Comparison of ENCODE assay signal across 9 mouse cellular contexts in the genomic region with DNA sequence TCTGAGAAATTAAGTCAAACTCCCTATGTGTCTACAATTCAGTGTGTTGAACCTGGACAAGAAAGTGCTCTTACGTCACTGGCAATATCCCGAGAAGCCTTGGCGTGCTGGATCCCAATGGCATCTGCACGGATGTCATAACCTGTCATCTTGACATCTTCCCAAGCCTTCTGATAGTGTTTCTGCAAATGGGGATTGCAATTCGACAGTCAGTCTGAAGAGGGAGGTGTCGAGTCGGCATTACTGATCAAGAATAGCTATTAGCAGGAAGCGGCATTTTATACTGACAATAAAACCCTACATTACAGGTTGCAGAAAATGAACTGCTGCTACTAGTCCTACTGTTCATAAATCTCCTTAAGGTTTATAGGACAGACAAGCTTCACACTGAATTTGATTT.
DNase-seq lines count a peak whose midpoint lies in the region; ATAC-seq and TF ChIP-seq lines count a peak whose summit lies in the region.
"Had no signal": no experiment of that assay in that cellular context is flagged by ENCODE, and none has a peak within 500 bp of the region (broad histone marks: within the 10 kb centered on the region; RNA-seq: fewer than 3 reads in every experiment).

No protein-coding gene starts in this region.

- TF ChIP-seq CTCF in kidney, adult 2 months (conservative IDR thresholded peaks at IDR 0.05; ENCODE audit: insufficient read depth, insufficient read length, low read depth, low read length), result peak; percentile 36
- TF ChIP-seq CTCF in CH12.LX (conservative IDR thresholded peaks at IDR 0.05 in 1 of 2, IDR thresholded peaks at IDR 0.05 in 1 of 2; ENCODE audit: low read depth in 2 of 2, low read length in 2 of 2), result peak; percentile 67 to 84
- TF ChIP-seq CTCF in brain, embryonic 14.5 days (IDR thresholded peaks at IDR 0.05; ENCODE audit: borderline replicate concordance, extremely low read depth, insufficient read depth, insufficient read length), result peak; percentile 67; the same call in 1 of the 2 replicates
- peak; percentile 74 for TF ChIP-seq CTCF in forebrain, postnatal 0 days (IDR thresholded peaks at IDR 0.05; ENCODE audit: low read depth)

- TF ChIP-seq RAD21 in CH12.LX (IDR thresholded peaks at IDR 0.05; ENCODE audit: low read depth, low read length), result peak; percentile 63

- TF ChIP-seq POLR2A in kidney, adult 2 months (IDR thresholded peaks at IDR 0.05; ENCODE audit: low read depth, low read length), result no peak
- no peak for TF ChIP-seq POLR2A in CH12.LX (IDR thresholded peaks at IDR 0.05; ENCODE audit: low read depth, low read length)
- no peak for TF ChIP-seq POLR2A in brain, embryonic 14.5 days (IDR thresholded peaks at IDR 0.05; ENCODE audit: borderline replicate concordance, extremely low read depth, insufficient read depth, insufficient read length, poor library complexity, severe bottlenecking)

- dilution Hi-C loops in CH12.LX (cut with MboI; ENCODE audit: extremely low pct_ligation_motif_present, extremely low pct_unique_long_range_greater_than_20kb, low sequenced_read_pairs), result no loop called here

- H3K36me3 ChIP-seq in kidney, adult 2 months (ENCODE audit: control insufficient read depth, insufficient read depth, low read length), result no peaks in the 10 kb centered on the region
- H3K36me3 ChIP-seq in CH12.LX (replicated peaks in 1 of 2; ENCODE audit: control insufficient read depth in 1 of 2, insufficient read depth in 1 of 2, low read length in 1 of 2), result no peaks in the 10 kb centered on the region
- no peaks in the 10 kb centered on the region for H3K36me3 ChIP-seq in forebrain, postnatal 0 days (ENCODE audit: insufficient read depth)
- H3K36me3 ChIP-seq: embryonic facial prominence, embryonic 15.5 days had no signal

- H3K9me3 ChIP-seq in CH12.LX (replicated peaks; ENCODE audit: low read length), result no peaks in the 10 kb centered on the region
- no peaks in the 10 kb centered on the region for H3K9me3 ChIP-seq in forebrain, postnatal 0 days (ENCODE audit: low read length)
- H3K9me3 ChIP-seq: embryonic facial prominence, embryonic 15.5 days had no signal

- no peaks in the 10 kb centered on the region for H3K79me2 ChIP-seq in CH12.LX (replicated peaks; ENCODE audit: control insufficient read depth, extremely low read depth, insufficient read depth, poor library complexity, severe bottlenecking)

- no peak overlapping the region for H3K9ac ChIP-seq in CH12.LX (ENCODE audit: insufficient read depth, low read depth)
- no peak overlapping the region for H3K9ac ChIP-seq in forebrain, postnatal 0 days
- H3K9ac ChIP-seq: embryonic facial prominence, embryonic 15.5 days had no signal

- peak; percentile 10 for DNase-seq in kidney, adult 2 months
- DNase-seq in kidney, adult 11 months, result no peak
- DNase-seq in CH12.LX (ENCODE audit: extremely low read depth), result peak; percentile 58
- peak; percentile 81 for DNase-seq in brain, embryonic 14.5 days (ENCODE audit: low read depth)
- DNase-seq in forebrain, postnatal 0 days, result peak; percentile 65
- DNase-seq in gastrocnemius, adult 8-10 months (ENCODE audit: low spot score in 2 of 2), result no peak

- in situ Hi-C loops in CH12.LX (cut with MboI; ENCODE audit: low pct_ligation_motif_present, low pct_unique_long_range_greater_than_20kb, low sequenced_read_pairs), result no loop called here

- no peak overlapping the region for H3K27ac ChIP-seq in kidney, adult 2 months (ENCODE audit: insufficient read depth, low read depth, low read length)
- no peak overlapping the region for H3K27ac ChIP-seq in CH12.LX (ENCODE audit: insufficient read depth, low read depth)
- H3K27ac ChIP-seq in forebrain, postnatal 0 days (ENCODE audit: low read depth, low read length), result no peak overlapping the region
- H3K27ac ChIP-seq: embryonic facial prominence, embryonic 15.5 days had no signal

- no peak overlapping the region for H3K4me2 ChIP-seq in CH12.LX (ENCODE audit: insufficient read depth, low read depth, poor library complexity, severe bottlenecking)
- no peak overlapping the region for H3K4me2 ChIP-seq in forebrain, postnatal 0 days (ENCODE audit: low read depth)
- H3K4me2 ChIP-seq: embryonic facial prominence, embryonic 15.5 days had no signal

- H3K4me3 ChIP-seq in kidney, adult 2 months (ENCODE audit: insufficient read depth, low read depth, low read length), result no peak overlapping the region
- H3K4me3 ChIP-seq in CH12.LX (replicated peaks in 1 of 3; ENCODE audit: low read depth in 2 of 3, low read length in 2 of 3, poor library complexity in 1 of 3), result no peak overlapping the region
- H3K4me3 ChIP-seq in forebrain, postnatal 0 days (ENCODE audit: low read depth, low read length), result no peak overlapping the region
- H3K4me3 ChIP-seq: embryonic facial prominence, embryonic 15.5 days had no signal

- TF ChIP-seq EP300 in CH12.LX (IDR thresholded peaks at IDR 0.05; ENCODE audit: low read length), result no peak

- peak; percentile 23; the same call in 1 of the 2 replicates for ATAC-seq in forebrain, postnatal 0 days
- ATAC-seq in megakaryocyte-erythroid progenitor cell, adult 5-6 weeks (replicated peaks; ENCODE audit: low FRiP score, low TSS enrichment, poor library complexity, severe bottlenecking), result peak; percentile 78
- ATAC-seq in monocyte, adult 5-6 weeks (replicated peaks; ENCODE audit: insufficient number of reproducible peaks, low FRiP score, low TSS enrichment, poor library complexity, severe bottlenecking), result no peak

- H3K4me1 ChIP-seq in kidney, adult 2 months (ENCODE audit: control insufficient read depth, insufficient read depth, low read length), result no peaks in the 10 kb centered on the region
- peaks cover 0 to 3% of the 10 kb centered on the region in 2 experiments; a peak in 1 of 4 replicates for H3K4me1 ChIP-seq in CH12.LX (ENCODE audit: control insufficient read depth in 1 of 2, insufficient read depth in 2 of 2)
- H3K4me1 ChIP-seq in forebrain, postnatal 0 days (ENCODE audit: insufficient read depth), result no peaks in the 10 kb centered on the region
- H3K4me1 ChIP-seq: embryonic facial prominence, embryonic 15.5 days had no signal

- 42% methylated on average over 8 of the region's 8 CpGs for WGBS in kidney, adult 2 months
- 34% methylated on average over 8 of the region's 8 CpGs for WGBS in forebrain, postnatal 0 days

- H3K27me3 ChIP-seq in kidney, adult 2 months (replicated peaks; ENCODE audit: control insufficient read depth, insufficient read depth, low read length), result no peaks in the 10 kb centered on the region
- no peaks in the 10 kb centered on the region for H3K27me3 ChIP-seq in CH12.LX (replicated peaks)
- H3K27me3 ChIP-seq in forebrain, postnatal 0 days (ENCODE audit: insufficient read depth, low read length), result no peaks in the 10 kb centered on the region
- H3K27me3 ChIP-seq: embryonic facial prominence, embryonic 15.5 days had no signal

TF ChIP-seq in CH12.LX, 34 proteins besides CTCF, POLR2A, EP300 and RAD21:
- TF ChIP-seq SMC3 (IDR thresholded peaks at IDR 0.05; ENCODE audit: low read depth, low read length), result peak; percentile 57
- no peak for TF ChIP-seq MYC (IDR thresholded peaks at IDR 0.05; ENCODE audit: low read depth, low read length)

Comparison
In these comparisons a context has a peak if more than half of its experiments do, and no peak if none do; other contexts are left out.
1. DNase-seq: peak in kidney, adult 2 months (single experiment), CH12.LX (single experiment), brain, embryonic 14.5 days (single experiment) and forebrain, postnatal 0 days (single experiment); none in kidney, adult 11 months (single experiment) and gastrocnemius, adult 8-10 months (0 of 2).
2. Peak in every context shown above with its lines, with median percentiles within 50 percentile points of each other: CTCF ChIP-seq.